Mouse (Mus musculus): Measurements from ENCODE around the gene Tcf7. TPM values are rescaled to one million over a fixed set of nuclear protein-coding genes. Genes with fewer than 3 reads are reported as not detected.

Gene Tcf7
- polyA plus RNA-seq, 1 experiment from 2014 or later, result 2.3 TPM

DNA sequence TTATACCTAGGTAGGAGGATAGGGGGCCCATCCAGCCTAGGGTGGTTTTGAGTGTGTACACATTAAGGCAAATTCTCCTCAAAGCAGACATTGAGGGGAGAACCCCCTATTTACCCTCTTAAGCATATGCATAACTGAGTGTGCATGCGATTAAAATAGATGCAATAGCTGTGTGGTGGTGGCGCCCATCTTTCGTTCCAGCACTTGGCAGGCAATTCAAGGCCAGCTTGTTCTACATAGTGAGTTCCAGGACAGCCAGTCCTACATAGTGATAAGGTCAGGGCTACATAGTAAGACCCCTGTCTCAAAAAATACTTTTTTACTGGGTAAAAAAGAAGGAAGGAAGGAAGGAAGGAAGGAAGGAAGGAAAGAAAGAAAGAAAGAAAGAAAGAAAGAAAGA lies 19.9 kb upstream of the Tcf7 start:
- 91% methylated on average over 3 of the region's 3 CpGs for WGBS
- no peaks in the 10 kb centered on the region for H3K9me3 ChIP-seq (replicated peaks)
- ATAC-seq, result no peak
- H3K9ac ChIP-seq, result no peak overlapping the region
- no peak overlapping the region for H3K4me3 ChIP-seq
- no peaks in the 10 kb centered on the region for H3K27me3 ChIP-seq
- peaks cover 5% of the 10 kb centered on the region; the same call in 1 of the 2 replicates for H3K4me1 ChIP-seq
- H3K27ac ChIP-seq, result no peak overlapping the region
- no peaks in the 10 kb centered on the region for H3K36me3 ChIP-seq (ENCODE audit: poor library complexity, severe bottlenecking)
- no peak overlapping the region for H3K4me2 ChIP-seq

DNA sequence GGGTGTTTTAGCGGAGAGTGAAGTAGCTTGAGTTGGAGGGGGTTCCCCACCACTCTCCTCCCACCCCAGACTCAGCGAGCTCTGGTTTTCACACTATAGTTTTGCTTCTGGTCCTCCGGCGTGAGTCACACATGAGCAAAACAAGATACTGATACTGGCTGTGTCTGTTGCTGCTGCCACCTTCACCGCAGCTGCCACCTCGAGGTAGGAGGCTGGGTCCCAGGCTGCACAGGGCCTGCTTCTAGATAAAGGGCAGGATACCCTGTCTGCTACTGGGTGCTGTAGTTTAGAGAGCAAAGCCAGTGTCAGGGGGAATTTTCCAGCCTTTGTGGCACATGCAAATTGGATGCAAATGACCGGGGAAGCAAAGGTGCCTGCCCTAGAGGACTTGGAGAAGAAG lies 16.9 kb upstream of the Tcf7 start:
- Histone ChIP-seq H3K27ac (no peak overlapping the region), H3K4me3 (no peak overlapping the region), H3K9ac (no peak overlapping the region), H3K27me3 (no peaks in the 10 kb centered on the region), H3K36me3 (ENCODE audit: poor library complexity, severe bottlenecking) (no peaks in the 10 kb centered on the region), H3K9me3 (replicated peaks) (no peaks in the 10 kb centered on the region), H3K4me2 (no peak overlapping the region), H3K4me1 (peaks cover 5% of the 10 kb centered on the region; the same call in 1 of the 2 replicates)
- 65% methylated on average over 7 of the region's 7 CpGs for WGBS
- no peak for ATAC-seq

DNA sequence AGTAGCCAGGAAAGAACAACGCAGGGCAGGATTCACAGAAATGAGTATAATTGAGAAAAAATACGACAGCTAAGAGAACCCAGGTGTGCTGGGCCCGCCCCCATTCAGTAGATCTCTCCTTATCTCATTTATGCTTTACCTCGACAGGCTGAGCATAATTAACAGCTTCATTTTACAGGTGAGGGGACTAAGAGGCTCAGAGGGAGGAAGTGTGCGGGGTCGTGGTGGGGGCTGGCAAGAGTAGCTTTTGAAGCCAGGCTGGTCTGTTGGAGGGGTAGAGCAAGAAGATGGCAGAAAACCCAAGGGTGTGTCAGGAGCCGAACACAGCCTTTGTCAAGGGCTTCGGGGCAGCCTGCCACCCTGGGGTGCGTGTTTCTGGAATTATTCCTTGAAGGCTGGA lies 16.1 kb upstream of the Tcf7 start:
- no peaks in the 10 kb centered on the region for H3K9me3 ChIP-seq (replicated peaks)
- H3K36me3 ChIP-seq (ENCODE audit: poor library complexity, severe bottlenecking), result no peaks in the 10 kb centered on the region
- no peak overlapping the region for H3K4me2 ChIP-seq
- H3K9ac ChIP-seq, result no peak overlapping the region
- 73% methylated on average over 9 of the region's 9 CpGs for WGBS
- H3K27ac ChIP-seq, result no peak overlapping the region
- H3K27me3 ChIP-seq, result no peaks in the 10 kb centered on the region
- H3K4me3 ChIP-seq, result no peak overlapping the region
- ATAC-seq, result no peak
- H3K4me1 ChIP-seq, result peaks cover 5% of the 10 kb centered on the region; the same call in 1 of the 2 replicates

DNA sequence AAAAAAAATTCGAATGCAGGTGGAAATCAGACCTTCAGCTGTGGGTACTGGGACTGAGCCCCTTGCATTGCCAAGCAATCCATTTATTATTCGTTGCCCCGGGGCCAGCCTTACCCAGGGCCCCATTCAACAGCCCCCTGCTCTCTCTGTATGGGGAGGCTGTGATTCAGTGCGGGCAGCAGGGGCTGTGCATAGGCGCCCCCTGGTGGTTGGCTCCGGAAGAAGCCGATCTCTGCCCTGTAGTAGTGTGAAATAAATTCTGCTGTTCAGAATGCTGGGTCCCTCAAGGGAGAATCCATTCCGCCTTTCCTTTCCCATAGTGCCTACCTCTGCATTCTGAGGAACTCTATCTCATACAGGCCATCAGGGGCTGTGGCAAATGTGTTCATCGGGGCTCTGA lies 14.5 kb upstream of the Tcf7 start:
- Histone ChIP-seq H3K9me3 (replicated peaks) (no peaks in the 10 kb centered on the region), H3K4me2 (no peak overlapping the region), H3K27me3 (no peaks in the 10 kb centered on the region), H3K4me3 (no peak overlapping the region), H3K9ac (no peak overlapping the region), H3K36me3 (ENCODE audit: poor library complexity, severe bottlenecking) (no peaks in the 10 kb centered on the region), H3K27ac (no peak overlapping the region), H3K4me1 (peaks cover 5% of the 10 kb centered on the region; the same call in 1 of the 2 replicates)
- peak; percentile 80 for ATAC-seq
- 13% methylated on average over 9 of the region's 9 CpGs for WGBS

GRCm38 (mm10) chr11:52294103-52294502 lies 11.3 kb upstream of the Tcf7 start:
- H3K9me3 ChIP-seq (replicated peaks), result no peaks in the 10 kb centered on the region
- no peaks in the 10 kb centered on the region for H3K36me3 ChIP-seq (ENCODE audit: poor library complexity, severe bottlenecking)
- H3K4me2 ChIP-seq, result no peak overlapping the region
- ATAC-seq, result no peak
- WGBS, result 91% methylated on average over 9 of the region's 9 CpGs
- no peaks in the 10 kb centered on the region for H3K4me1 ChIP-seq
- no peak overlapping the region for H3K4me3 ChIP-seq
- no peak overlapping the region for H3K27ac ChIP-seq
- no peaks in the 10 kb centered on the region for H3K27me3 ChIP-seq
- H3K9ac ChIP-seq, result no peak overlapping the region

DNA sequence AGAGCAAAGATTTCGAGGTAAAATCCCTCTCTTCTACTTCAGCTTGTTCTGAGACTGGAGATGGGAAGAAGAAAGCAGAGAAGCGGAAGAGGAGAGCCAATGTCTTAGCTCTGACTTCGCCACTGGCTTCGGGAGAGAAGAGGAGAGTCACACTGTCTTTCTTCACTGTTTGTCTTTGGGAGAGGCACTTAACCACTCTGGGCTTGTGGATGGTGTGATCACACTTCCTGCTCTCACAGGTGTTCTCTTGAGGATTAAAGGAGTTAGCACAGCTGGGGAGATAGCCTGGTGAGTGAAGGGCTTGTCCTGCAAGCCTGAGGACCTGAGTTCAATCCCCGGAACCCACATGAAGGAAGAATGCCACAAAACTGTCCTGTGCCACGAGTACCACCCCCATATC lies 10.1 kb upstream of the Tcf7 start:
- H3K9ac ChIP-seq, result no peak overlapping the region
- ATAC-seq, result no peak
- H3K4me3 ChIP-seq, result no peak overlapping the region
- H3K27me3 ChIP-seq, result no peaks in the 10 kb centered on the region
- H3K9me3 ChIP-seq (replicated peaks), result no peaks in the 10 kb centered on the region
- H3K4me2 ChIP-seq, result no peak overlapping the region
- H3K4me1 ChIP-seq, result no peaks in the 10 kb centered on the region
- H3K27ac ChIP-seq, result no peak overlapping the region
- 80% methylated on average over 6 of the region's 6 CpGs for WGBS
- H3K36me3 ChIP-seq (ENCODE audit: poor library complexity, severe bottlenecking), result no peaks in the 10 kb centered on the region

GRCm38 (mm10) chr11:52292346-52292745 lies 9.5 kb upstream of the Tcf7 start:
- 83% methylated on average over 7 of the region's 7 CpGs for WGBS
- Histone ChIP-seq H3K9ac (no peak overlapping the region), H3K36me3 (ENCODE audit: poor library complexity, severe bottlenecking) (no peaks in the 10 kb centered on the region), H3K4me1 (peaks cover under 1% of the 10 kb centered on the region; the same call in 1 of the 2 replicates), H3K4me3 (no peak overlapping the region), H3K4me2 (no peak overlapping the region), H3K9me3 (replicated peaks) (no peaks in the 10 kb centered on the region), H3K27me3 (no peaks in the 10 kb centered on the region), H3K27ac (no peak overlapping the region)
- ATAC-seq, result no peak

GRCm38 (mm10) chr11:52286958-52287305 lies 4.1 kb upstream of the Tcf7 start:
- Histone ChIP-seq H3K4me3 (no peak overlapping the region), H3K27me3 (peaks cover 41% of the 10 kb centered on the region), H3K27ac (no peak overlapping the region), H3K4me1 (peaks cover 38% of the 10 kb centered on the region), H3K9me3 (replicated peaks) (no peaks in the 10 kb centered on the region), H3K36me3 (ENCODE audit: poor library complexity, severe bottlenecking) (no peaks in the 10 kb centered on the region), H3K9ac (no peak overlapping the region), H3K4me2 (no peak overlapping the region)
- ATAC-seq, result no peak
- 10% methylated on average over 4 of the region's 4 CpGs for WGBS

DNA sequence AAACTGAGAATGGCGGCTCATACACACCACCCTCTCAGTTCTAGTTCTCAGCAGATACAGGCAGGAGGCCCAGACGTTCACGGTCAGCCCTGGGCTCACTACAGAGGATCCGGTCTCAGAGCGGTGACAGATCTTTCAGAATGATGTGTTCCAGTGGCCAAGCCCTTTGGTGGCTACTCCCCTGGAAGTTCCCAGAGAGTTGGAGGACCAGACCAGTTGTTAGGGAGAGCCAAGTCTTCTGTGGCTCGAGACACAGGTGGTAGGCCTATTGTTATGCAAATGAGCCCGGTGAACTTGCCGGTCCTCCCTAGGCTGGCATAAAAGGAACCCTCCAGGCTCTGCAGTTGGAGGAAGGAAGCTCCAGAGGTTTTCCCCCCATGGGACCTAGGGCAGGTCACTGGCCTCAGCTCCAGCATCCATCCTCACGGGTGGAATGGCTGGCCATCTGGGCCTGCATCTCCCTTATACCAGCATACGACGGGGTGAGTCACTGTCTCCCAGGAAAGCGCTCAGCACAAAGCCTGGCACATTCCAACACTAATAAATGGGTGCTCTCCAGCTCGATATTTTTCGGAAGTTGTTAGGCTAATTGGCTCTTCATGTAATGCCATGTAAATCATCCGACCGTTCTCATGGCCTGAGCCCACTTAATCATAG lies 3.6 kb upstream of the Tcf7 start:
- no peak overlapping the region for H3K4me2 ChIP-seq
- no peak for ATAC-seq
- H3K9ac ChIP-seq, result 0 out of 2 replicates have a peak overlapping the region, but pooled peaks have one; percentile 21
- no peak overlapping the region for H3K27ac ChIP-seq
- H3K4me3 ChIP-seq, result no peak overlapping the region
- WGBS, result 7% methylated on average over 16 of the region's 16 CpGs
- H3K27me3 ChIP-seq, result peaks cover 46% of the 10 kb centered on the region
- peaks cover 38% of the 10 kb centered on the region for H3K4me1 ChIP-seq
- H3K9me3 ChIP-seq (replicated peaks), result no peaks in the 10 kb centered on the region
- no peaks in the 10 kb centered on the region for H3K36me3 ChIP-seq (ENCODE audit: poor library complexity, severe bottlenecking)

GRCm38 (mm10) chr11:52283596-52284571 lies 1.1 kb upstream of the Tcf7 start:
- peak overlapping the region; percentile 61 for H3K4me3 ChIP-seq
- H3K27me3 ChIP-seq, result peaks cover 52% of the 10 kb centered on the region
- peak; percentile 52 for ATAC-seq
- H3K4me1 ChIP-seq, result peaks cover 38% of the 10 kb centered on the region
- H3K36me3 ChIP-seq (ENCODE audit: poor library complexity, severe bottlenecking), result no peaks in the 10 kb centered on the region
- no peaks in the 10 kb centered on the region for H3K9me3 ChIP-seq (replicated peaks)
- no peak overlapping the region for H3K9ac ChIP-seq
- H3K4me2 ChIP-seq, result peak overlapping the region; percentile 91
- 7% methylated on average over 44 of the region's 44 CpGs for WGBS
- no peak overlapping the region for H3K27ac ChIP-seq

- peaks cover 38% of the 10 kb centered on the region for H3K4me1 ChIP-seq
- no peaks in the 10 kb centered on the region for H3K9me3 ChIP-seq (replicated peaks)
- H3K4me2 ChIP-seq, result peak overlapping the region; percentile 91
- H3K27me3 ChIP-seq, result peaks cover 52% of the 10 kb centered on the region
- peak overlapping the region; percentile 73 for H3K9ac ChIP-seq
- WGBS, result under 1% methylated on average over 19 of the region's 19 CpGs
- H3K4me3 ChIP-seq, result peak overlapping the region; percentile 61
- no peak overlapping the region for H3K27ac ChIP-seq
- H3K36me3 ChIP-seq (ENCODE audit: poor library complexity, severe bottlenecking), result no peaks in the 10 kb centered on the region
- no peak for ATAC-seq
Observed at GRCm38 (mm10) chr11:52282420-52282773, 417 bp downstream of the Tcf7 start.

DNA sequence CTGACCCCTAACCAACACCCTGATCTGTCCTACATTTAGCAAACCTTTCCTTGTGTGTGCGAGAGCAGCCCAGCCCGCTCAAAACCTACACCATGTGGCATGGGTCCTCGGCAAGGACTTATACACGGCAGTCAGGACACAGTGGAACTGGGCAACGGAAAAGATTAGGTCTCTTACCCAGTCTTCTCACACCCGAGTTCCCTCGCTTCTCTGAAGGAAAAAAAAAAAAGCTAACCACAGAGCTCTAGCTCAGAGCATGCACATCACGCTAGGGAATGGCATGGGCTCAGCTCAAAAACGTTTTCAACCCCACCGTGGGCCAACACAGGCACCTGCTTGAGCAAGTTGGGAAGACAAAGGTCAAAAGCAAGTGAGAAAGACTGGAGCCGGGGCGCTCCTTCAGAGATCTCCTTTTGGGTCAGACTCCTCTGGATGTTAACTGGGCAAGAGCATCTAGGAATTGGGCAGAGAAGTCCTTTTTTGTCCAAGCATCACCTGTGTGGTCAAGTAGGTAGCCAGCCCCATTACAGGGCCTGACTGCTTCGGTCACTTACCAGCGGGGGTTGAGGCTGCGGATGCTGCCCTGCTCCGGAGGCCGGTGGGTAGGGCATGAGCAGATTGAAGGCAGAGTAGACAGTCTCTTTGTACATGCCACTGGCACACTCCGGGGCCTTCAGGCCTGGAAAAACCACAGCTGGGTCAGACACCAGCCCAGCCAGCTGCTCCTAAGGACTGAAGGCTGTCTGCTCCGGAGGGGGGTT lies 1.1 kb downstream of the Tcf7 start:
- H3K9ac ChIP-seq, result no peak overlapping the region
- no peak for ATAC-seq
- no peaks in the 10 kb centered on the region for H3K36me3 ChIP-seq (ENCODE audit: poor library complexity, severe bottlenecking)
- H3K27ac ChIP-seq, result no peak overlapping the region
- no peaks in the 10 kb centered on the region for H3K9me3 ChIP-seq (replicated peaks)
- H3K4me1 ChIP-seq, result peaks cover 32% of the 10 kb centered on the region
- 70% methylated on average over 19 of the region's 19 CpGs for WGBS
- H3K27me3 ChIP-seq, result peaks cover 52% of the 10 kb centered on the region
- H3K4me2 ChIP-seq, result peak overlapping the region; percentile 91
- peak overlapping the region; percentile 61 for H3K4me3 ChIP-seq
